Mouse (Mus musculus) midbrain, embryonic 12.5 days (tissue): ENCODE measurements around the gene Tcl1b1. TPM values are rescaled to one million over a fixed set of nuclear protein-coding genes. Genes with fewer than 3 reads are reported as not detected.
"Not testable (repeated sequence)": the region's sequence is repeated elsewhere in the genome, so short reads cannot be mapped to it uniquely, and the experiment has no call there.

Source experiments
- ATAC-seq: fragments of 200-750 bp; cut with Nextera tagmentation; 2 replicates; pipeline ENCODE4 v1.8.0; 2017; ENCODE audit warnings: low read depth, moderate TSS enrichment, moderate library complexity; ENCODE audit not compliant: low FRiP score
- H3K27ac ChIP-seq: fragments of 300-500 bp; sonication (generic); replicated peaks from 2 replicates; pipeline ENCODE4 v1.5.1; 2016; ENCODE audit warnings: mild to moderate bottlenecking
- H3K27me3 ChIP-seq: fragments of 300-500 bp; sonication (generic); 2 replicates; pipeline ENCODE4 v1.6.1; 2016; ENCODE audit warnings: mild to moderate bottlenecking
- H3K36me3 ChIP-seq: fragments of 300-500 bp; sonication (generic); 2 replicates; pipeline ENCODE4 v1.6.1; 2016
- H3K4me1 ChIP-seq: fragments of 300-500 bp; sonication (generic); 2 replicates; pipeline ENCODE4 v1.6.1; 2016
- H3K4me2 ChIP-seq: fragments of 300-500 bp; sonication (generic); replicated peaks from 2 replicates; pipeline ENCODE4 v1.6.1; 2016; ENCODE audit warnings: mild to moderate bottlenecking, moderate library complexity
- H3K4me3 ChIP-seq: fragments of 300-500 bp; sonication (generic); 2 replicates; pipeline ENCODE4 v1.5.1; 2016; ENCODE audit warnings: mild to moderate bottlenecking
- H3K9ac ChIP-seq: fragments of 300-500 bp; sonication (generic); replicated peaks from 2 replicates; pipeline ENCODE4 v1.6.1; 2016; ENCODE audit warnings: mild to moderate bottlenecking, moderate library complexity
- H3K9me3 ChIP-seq: fragments of 300-500 bp; sonication (generic); 2 replicates; pipeline ENCODE4 v1.6.1; 2016; ENCODE audit warnings: mild to moderate bottlenecking
- WGBS: fragments of 180-500 bp; shearing (Covaris S2); methylation state at CpG from one replicate; pipeline ENCODE4 v1.1.7; 2016; 5-methylcytosine and 5-hydroxymethylcytosine counted together
- polyA plus RNA-seq: library from polyadenylated mRNA; unstranded; fragments of >200 nt; fragmentation: Nextera tagmentation; extraction: Ambion mirVana; gene quantifications from 2 replicates; pipeline ENCODE4 v1.2.1, GENCODE M21; 2016

The Tcl1b1 gene
- polyA plus RNA-seq, 1 experiment from 2014 or later = not detected

- not testable (repeated sequence) for H3K27me3 ChIP-seq, H3K27ac ChIP-seq, H3K4me1 ChIP-seq, H3K36me3 ChIP-seq, ATAC-seq, H3K9ac ChIP-seq, H3K4me3 ChIP-seq, H3K9me3 ChIP-seq, H3K4me2 ChIP-seq
- 45% methylated on average over 1 of the region's 1 CpGs for WGBS
Observed at GRCm38 (mm10) chr12:105144928-105145327, 14.6 kb upstream of the Tcl1b1 start.

- Histone ChIP-seq H3K27ac (no peak within 1 kb of the TSS), H3K27me3 (no peaks in the 10 kb centered on the region), H3K4me2 (no peak within 1 kb of the TSS), H3K9me3 (0 out of 2 replicates have a peak, but pooled peaks cover under 1% of the 10 kb centered on the region), H3K4me3 (no peak within 1 kb of the TSS), H3K4me1 (no peaks in the 10 kb centered on the region), H3K9ac (no peak within 1 kb of the TSS), H3K36me3 (no peaks in the 10 kb centered on the region)
- WGBS = 85% methylated on average over 3 of the region's 3 CpGs
- ATAC-seq = no peak
Observed at GRCm38 (mm10) chr12:105145714-105146113, 13.8 kb upstream of the Tcl1b1 start, which contains the start of gene Tcl1b2. TSS of gene Tcl1b2 (plus strand) at chr12:105146014.

- 85% methylated on average over 4 of the region's 4 CpGs for WGBS
Observed at GRCm38 (mm10) chr12:105155286-105155685, 4.2 kb upstream of the Tcl1b1 start.

GRCm38 (mm10) chr12:105158842-105159241, 648 bp upstream of the Tcl1b1 start:
- Histone ChIP-seq H3K27me3 (no peaks in the 10 kb centered on the region), H3K9me3 (no peaks in the 10 kb centered on the region), H3K4me3 (no peak overlapping the region), H3K4me1 (no peaks in the 10 kb centered on the region), H3K9ac (no peak overlapping the region), H3K27ac (no peak overlapping the region), H3K36me3 (no peaks in the 10 kb centered on the region), H3K4me2 (no peak overlapping the region)
- WGBS = 78% methylated on average over 6 of the region's 6 CpGs
- no peak for ATAC-seq

More at GRCm38 (mm10) chr12:105155286-105155685, 4.2 kb upstream of the Tcl1b1 start:
- not testable (repeated sequence) for H3K9ac ChIP-seq, H3K27ac ChIP-seq, H3K4me2 ChIP-seq, ATAC-seq, H3K4me1 ChIP-seq, H3K36me3 ChIP-seq, H3K4me3 ChIP-seq, H3K27me3 ChIP-seq, H3K9me3 ChIP-seq

GRCm38 (mm10) chr12:105166734-105167133, 7.2 kb downstream of the Tcl1b1 start:
- Histone ChIP-seq H3K4me2 (no peak overlapping the region), H3K4me1 (no peaks in the 10 kb centered on the region), H3K27me3 (no peaks in the 10 kb centered on the region), H3K9ac (no peak overlapping the region), H3K4me3 (no peak overlapping the region), H3K27ac (no peak overlapping the region), H3K9me3 (no peaks in the 10 kb centered on the region), H3K36me3 (no peaks in the 10 kb centered on the region)
- no peak for ATAC-seq
- WGBS = 70% methylated on average over 3 of the region's 3 CpGs

GRCm38 (mm10) chr12:105173366-105173765, 13.9 kb downstream of the Tcl1b1 start:
- no peaks in the 10 kb centered on the region for H3K9me3 ChIP-seq

GRCm38 (mm10) chr12:105174318-105174717, 14.8 kb downstream of the Tcl1b1 start:
- not testable (repeated sequence) for H3K9ac ChIP-seq, H3K9me3 ChIP-seq, H3K4me3 ChIP-seq, ATAC-seq, H3K4me2 ChIP-seq, H3K27me3 ChIP-seq, H3K4me1 ChIP-seq, H3K36me3 ChIP-seq, H3K27ac ChIP-seq
- 38% methylated on average over 2 of the region's 2 CpGs for WGBS

More at GRCm38 (mm10) chr12:105173366-105173765, 13.9 kb downstream of the Tcl1b1 start:
- no peaks in the 10 kb centered on the region for H3K4me1 ChIP-seq
- H3K4me2 ChIP-seq = no peak overlapping the region
- ATAC-seq = no peak
- 95% methylated on average over 2 of the region's 2 CpGs for WGBS
- no peak overlapping the region for H3K27ac ChIP-seq
- H3K4me3 ChIP-seq = no peak overlapping the region
- H3K9ac ChIP-seq = no peak overlapping the region
- H3K27me3 ChIP-seq = no peaks in the 10 kb centered on the region
- no peaks in the 10 kb centered on the region for H3K36me3 ChIP-seq

GRCm38 (mm10) chr12:105176044-105176443, 16.6 kb downstream of the Tcl1b1 start, which contains the start of gene Tcl1b5:
TSS of gene Tcl1b5 (plus strand) at chr12:105176344.
- not testable (repeated sequence) for H3K36me3 ChIP-seq, H3K4me2 ChIP-seq, H3K4me3 ChIP-seq, ATAC-seq, H3K9ac ChIP-seq, H3K27me3 ChIP-seq, H3K27ac ChIP-seq, H3K9me3 ChIP-seq, H3K4me1 ChIP-seq
- 69% methylated on average over 3 of the region's 3 CpGs for WGBS

- H3K36me3 ChIP-seq, H3K27me3 ChIP-seq, H3K9me3 ChIP-seq, ATAC-seq, H3K4me3 ChIP-seq, H3K4me1 ChIP-seq, H3K9ac ChIP-seq, H3K27ac ChIP-seq, H3K4me2 ChIP-seq: not testable (repeated sequence)
- WGBS = 77% methylated on average over 4 of the region's 4 CpGs
Observed at GRCm38 (mm10) chr12:105181040-105181644, 21.7 kb downstream of the Tcl1b1 start.

- not testable (repeated sequence) for H3K9me3 ChIP-seq, ATAC-seq, H3K27me3 ChIP-seq, H3K4me2 ChIP-seq, H3K4me1 ChIP-seq, H3K9ac ChIP-seq, H3K4me3 ChIP-seq, H3K27ac ChIP-seq, H3K36me3 ChIP-seq
- 48% methylated on average over 2 of the region's 2 CpGs for WGBS
Observed at GRCm38 (mm10) chr12:105188980-105189379, 29.5 kb downstream of the Tcl1b1 start.

GRCm38 (mm10) chr12:105190743-105191142, 31.3 kb downstream of the Tcl1b1 start, which contains the start of gene Tcl1b3:
TSS of gene Tcl1b3 (plus strand) at chr12:105191043.
- not testable (repeated sequence) for H3K27ac ChIP-seq, H3K27me3 ChIP-seq, ATAC-seq, H3K4me3 ChIP-seq, H3K9me3 ChIP-seq, H3K4me2 ChIP-seq, H3K4me1 ChIP-seq, H3K9ac ChIP-seq, H3K36me3 ChIP-seq
- 92% methylated on average over 6 of the region's 6 CpGs for WGBS

GRCm38 (mm10) chr12:105199684-105200497, 40.4 kb downstream of the Tcl1b1 start:
- peak overlapping the region; percentile 27; the same call in 1 of the 2 replicates for H3K27ac ChIP-seq
- H3K36me3 ChIP-seq, H3K4me2 ChIP-seq, H3K4me3 ChIP-seq, H3K9me3 ChIP-seq, H3K4me1 ChIP-seq, H3K9ac ChIP-seq, H3K27me3 ChIP-seq: not testable (repeated sequence)
- 18% methylated on average over 7 of the region's 7 CpGs for WGBS
- ATAC-seq = peak; percentile 65
